Mouse (Mus musculus): Measurements from ENCODE around the gene Wnt16.

Gene Wnt16

DNA sequence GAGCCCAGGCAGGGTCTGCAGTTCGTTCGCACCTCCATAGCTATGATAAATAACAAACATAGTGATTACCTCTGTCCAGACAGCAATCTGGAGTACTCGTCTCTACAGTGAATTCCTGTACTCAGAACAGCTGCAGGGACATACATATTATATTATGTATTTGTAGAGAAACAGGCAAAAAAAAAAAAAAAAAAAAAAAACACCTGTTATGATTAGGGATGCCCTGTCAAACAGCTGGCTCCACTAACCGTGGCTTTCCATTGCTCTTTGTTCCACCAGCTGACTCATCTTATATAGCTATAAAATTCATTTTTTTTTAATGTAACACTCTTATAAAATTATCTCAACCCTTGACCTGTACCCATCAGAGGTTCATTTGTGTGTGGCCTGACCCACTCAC is 38.3 kb downstream of the Wnt16 start:
- no peak for DNase-seq

DNA sequence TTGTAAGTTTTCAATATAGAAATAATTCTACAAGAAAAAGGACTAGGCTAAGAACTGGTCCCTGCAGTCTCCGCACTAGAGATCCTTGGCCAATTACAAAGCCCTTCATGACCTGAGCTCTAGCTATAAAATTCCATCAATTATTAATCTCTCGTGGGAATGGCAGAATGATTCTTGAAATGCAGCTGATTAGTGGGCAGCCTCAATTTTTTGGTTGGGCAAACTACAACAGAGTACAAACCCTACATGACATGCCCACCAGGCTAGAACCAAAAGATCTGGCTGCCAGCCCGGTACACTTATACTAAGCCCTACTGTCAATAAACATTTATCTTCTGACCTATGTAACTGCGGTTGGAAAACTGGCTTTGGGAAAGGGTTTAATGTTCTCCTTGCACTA is 39.1 kb downstream of the Wnt16 start:
- DNase-seq: no peak

DNA sequence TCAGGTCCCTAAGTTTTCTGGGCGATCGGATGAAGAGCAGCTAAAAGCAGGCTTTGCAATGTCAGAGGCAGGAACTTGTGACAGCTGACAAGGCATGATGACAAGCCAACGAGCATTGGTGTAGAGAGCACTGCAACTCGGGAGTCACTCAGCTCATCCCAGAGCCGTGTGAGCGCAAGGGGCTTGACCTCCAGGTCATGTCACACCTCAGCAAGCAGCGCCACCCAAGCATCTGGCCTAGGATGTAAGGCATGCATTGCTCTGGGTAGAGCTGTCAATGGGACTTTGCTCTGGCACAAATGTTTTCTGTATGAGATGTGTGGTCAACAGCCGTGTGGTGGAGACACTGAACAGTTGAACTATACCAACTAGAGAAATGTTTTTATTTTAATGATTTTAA is 39.9 kb downstream of the Wnt16 start:
- no peak for DNase-seq

GRCm38 (mm10) chr6:22330169-22330960 is 42.3 kb downstream of the Wnt16 start:
- DNase-seq: no peak

DNA sequence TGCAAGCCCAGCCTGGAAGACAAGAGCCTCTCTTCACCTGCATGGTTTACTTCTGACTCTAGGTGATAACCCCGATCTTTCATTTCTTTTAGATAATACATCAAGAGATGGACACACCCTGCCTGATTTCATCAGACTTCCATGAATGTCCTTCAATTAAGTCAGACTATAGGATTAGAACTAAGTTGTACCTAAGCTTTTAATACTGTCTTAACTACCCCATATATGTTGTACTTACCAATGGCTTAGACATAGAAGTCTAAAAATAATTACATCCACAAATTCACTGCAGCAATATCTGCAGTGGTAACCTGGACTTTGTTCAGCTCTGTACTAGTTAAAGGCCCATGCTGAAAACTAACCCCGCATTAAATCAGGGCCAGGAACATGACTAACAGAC is 44.5 kb downstream of the Wnt16 start:
- DNase-seq: no peak

DNA sequence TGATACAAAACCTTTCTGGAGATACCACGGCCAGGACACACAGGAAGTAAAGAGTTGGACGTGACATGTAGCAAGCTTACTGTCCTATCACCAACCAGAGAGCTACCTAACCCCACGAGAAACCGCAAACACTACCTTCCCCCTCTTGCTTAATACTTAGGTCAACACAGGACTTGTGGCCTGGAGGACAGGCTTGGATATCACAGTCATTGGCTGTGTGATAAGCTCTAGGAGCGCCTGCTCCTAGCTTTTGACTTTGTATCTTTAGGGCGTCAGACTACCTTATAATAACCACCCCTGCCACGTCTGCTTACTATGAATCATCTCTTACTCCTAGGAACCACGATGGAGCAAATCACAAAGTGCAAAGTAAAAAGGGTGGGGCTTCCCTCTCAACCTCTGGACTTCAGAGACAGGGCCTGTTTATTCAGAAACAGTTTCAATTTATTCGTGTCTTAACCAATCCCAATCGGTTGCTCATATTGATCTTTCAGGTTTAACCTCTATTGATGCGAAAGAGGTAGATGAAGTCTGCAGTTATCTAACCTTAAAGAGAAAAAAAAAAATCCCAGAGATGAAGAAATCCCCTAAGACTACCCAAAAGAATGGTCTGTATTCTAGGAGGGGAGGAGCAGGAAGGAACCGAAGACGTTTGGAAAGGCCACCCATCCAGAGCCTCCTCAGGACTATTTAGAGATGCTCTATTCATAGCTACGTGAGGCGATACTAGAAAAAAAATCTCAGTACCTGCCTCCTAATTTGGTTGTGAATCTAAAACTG is 51.9 kb downstream of the Wnt16 start:
- DNase-seq: no peak

- DNase-seq: no peak
These were observed 52.8 kb downstream of the Wnt16 start for GRCm38 (mm10) chr6:22340779-22341178.

DNA sequence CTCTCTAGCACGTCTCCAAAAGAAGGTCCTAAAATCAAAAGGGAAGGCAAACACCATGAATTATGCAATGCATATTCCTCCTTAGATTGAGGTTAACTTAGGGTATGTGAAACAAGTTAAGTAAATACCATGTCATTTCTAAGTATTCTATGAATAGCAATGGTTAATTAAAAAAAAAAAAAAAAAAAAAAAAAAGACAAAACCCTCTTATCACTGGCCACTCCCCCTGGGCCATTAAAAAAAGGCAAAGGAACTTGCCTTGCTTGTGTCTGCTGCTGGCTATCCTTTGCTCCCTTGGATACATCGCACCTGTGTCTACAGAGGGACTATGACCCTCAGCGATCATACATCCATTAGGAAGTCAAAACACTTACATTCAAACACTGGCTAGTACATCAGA is 55.3 kb downstream of the Wnt16 start:
- DNase-seq: no peak

GRCm38 (mm10) chr6:22343706-22344105 is 55.7 kb downstream of the Wnt16 start:
- DNase-seq: no peak

GRCm38 (mm10) chr6:22344443-22344842 is 56.4 kb downstream of the Wnt16 start:
- DNase-seq: no peak

DNA sequence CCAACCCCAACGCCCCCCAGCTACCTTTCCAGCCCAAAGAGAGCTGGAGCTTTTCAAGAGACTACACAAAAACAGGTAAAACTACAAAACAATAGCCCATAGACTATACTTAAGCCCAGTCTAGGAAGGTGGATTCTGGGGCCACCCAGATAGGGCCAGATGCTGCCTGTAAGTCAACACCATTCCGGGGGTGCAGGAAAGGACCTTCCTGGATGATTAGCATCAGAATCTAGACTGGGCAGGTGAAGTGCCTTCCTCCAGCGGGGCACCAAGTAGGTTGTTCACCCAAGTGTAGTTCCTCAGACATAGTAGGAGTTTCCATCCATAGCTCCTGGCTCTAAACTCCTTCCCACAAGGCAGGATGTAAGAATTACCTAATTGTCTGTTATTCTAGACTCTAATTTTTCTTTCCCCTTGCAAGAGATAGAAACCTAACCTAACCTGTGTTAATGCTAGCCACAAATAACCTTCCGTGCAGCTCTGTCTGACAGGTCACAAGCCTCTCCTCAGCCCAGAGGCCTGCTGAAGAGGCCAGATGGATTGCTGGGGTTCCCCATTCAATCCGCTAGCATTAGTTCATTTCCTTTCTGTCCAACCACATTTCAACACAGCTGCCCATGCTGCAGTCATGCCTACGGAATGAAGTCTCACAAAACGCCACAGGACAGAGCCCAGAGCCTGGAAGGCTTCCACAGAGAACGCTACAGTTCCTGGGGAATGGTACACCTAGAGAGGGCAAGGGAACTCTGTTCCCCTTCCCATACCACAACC is 59.3 kb downstream of the Wnt16 start:
- no peak for DNase-seq

All from cerebellum, adult 9-10 months (tissue).